Mouse (Mus musculus) cerebellum, postnatal 25 days (tissue): ENCODE measurements at regions not wholly inside any gene's neighbourhood (a gene's known extent, or its start where the extent isn't known, plus 50 kb on each side); places are given as distances from the start of the nearest gene placed in this dataset.
"Not testable (repeated sequence)": the region's sequence is repeated elsewhere in the genome, so short reads cannot be mapped to it uniquely, and the experiment has no call there.

Source experiments
- DNase-seq, 2 experiments: peaks; one replicate each; pipeline ENCODE4 v3.0.0; 2021; ENCODE audit warnings: mixed read lengths in 2 of 2

- peak in 1 of 2 experiments; percentile 29 for DNase-seq
These were observed 65.4 kb downstream of the Chst1 start for GRCm38 (mm10) chr2:92664939-92665338.

- DNase-seq = no peak
These were observed 67.7 kb downstream of the Chst1 start for GRCm38 (mm10) chr2:92667192-92667591.

DNA sequence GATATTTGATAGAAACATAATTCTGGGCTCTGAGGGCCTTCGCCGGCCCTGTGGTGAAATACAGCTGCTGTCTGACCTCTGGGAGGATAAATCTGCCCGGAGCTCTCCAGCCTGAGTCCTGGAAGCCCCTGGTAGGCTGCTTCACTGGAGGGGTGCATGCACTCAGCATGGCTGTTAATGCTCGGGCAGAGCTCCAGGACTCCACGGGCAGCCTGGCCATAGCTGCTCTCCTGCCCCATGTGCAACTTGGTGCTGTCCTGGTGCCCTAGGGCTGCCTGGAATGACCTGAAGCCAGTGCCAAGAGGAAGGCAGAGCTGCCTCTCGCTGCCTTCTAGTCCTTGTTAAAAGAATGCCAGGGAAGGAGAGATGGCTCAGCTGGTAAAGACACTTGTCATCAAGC lies 68.2 kb downstream of the Chst1 start:
- DNase-seq = peak; percentile 23 to 45

DNA sequence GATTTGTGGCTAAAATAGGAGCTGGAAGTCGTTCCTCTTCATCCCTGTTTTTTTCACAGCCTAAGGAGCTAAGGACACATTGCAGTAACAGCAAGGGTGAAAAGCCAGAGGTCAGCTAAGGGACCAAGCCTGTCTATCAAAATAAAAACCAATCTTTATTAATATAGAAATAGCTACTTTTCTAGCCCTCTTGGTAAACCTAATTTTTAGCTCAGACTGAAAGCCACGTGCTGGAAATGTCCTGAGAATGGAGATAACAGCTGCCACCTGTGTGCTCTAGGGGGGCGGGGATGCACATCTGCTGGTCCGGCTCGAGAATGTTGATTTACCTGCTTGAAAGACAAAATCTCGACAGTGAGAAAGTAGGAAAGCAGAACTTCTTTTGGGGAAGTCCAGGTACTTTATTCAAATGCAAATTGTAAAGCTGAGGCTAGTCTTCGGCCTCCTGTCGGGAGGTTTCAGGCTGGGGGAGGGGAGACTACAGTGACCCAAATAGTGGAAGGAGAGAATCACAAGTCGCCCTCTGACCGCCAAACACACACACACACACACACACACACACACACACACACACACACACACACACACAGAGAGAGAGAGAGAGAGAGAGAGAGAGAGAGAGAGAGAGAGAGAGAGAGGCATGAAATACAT lies 70.0 kb downstream of the Chst1 start:
- not testable (repeated sequence) for DNase-seq

GRCm38 (mm10) chr2:92671586-92671985 lies 72.1 kb downstream of the Chst1 start:
- DNase-seq = peak; percentile 37 to 38

- DNase-seq = no peak
These were observed 72.6 kb downstream of the Chst1 start for GRCm38 (mm10) chr2:92672106-92672505.

DNA sequence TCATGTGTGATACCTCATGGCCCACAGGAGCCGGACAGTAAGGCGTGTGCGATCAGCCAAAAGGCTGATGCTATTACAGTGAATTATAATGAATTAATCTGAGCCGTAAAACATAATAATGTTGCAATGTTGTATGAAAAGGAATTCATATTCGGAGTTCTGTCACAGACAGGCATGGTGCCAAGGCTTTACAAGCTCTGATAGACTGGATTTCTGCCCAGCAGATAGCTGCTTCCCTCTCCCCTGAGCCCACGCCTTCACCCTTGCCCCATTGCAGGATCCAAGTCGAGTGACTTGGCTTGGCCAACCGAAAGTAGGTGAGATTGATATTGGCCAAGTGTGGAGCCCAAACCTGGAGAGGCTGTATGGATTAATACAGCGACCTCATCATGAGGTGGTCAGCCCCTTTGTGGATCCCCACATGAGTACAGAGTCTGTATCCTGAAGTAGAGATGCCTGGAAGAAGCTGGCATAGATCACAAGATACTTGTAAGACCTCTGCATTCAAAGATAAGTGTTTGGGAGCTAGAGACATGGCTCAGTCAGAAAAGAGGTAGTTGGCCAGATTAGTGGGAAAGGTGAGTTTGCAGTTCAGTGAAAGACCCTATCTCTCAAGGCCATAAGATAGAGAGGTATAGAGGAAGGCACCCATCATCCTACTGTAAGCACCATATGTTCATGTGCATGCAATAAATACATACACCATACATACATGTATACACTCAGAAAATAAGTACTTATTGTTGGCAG lies 73.7 kb downstream of the Chst1 start:
- DNase-seq = no peak

DNA sequence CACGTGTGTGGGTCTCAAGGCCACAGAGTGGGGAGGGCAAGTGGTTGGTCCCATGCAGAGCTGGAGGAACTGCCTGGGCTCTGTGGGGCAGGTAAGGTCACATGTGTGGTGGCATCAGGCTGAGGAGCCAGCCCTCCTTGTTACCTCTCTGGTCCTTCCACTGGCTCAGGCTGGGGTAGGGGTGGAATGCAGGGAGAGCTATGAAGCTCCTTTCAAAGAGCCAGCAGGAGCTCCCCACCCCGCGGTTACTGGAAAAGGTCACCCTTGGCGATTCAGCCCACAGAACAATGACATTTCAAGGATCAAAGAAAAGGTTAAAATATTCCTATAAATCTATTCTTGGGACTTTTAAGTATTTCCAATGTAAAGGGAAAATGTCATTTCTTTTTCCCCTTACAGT lies 74.4 kb downstream of the Chst1 start:
- DNase-seq = no peak

GRCm38 (mm10) chr2:92675247-92675646 lies 75.7 kb downstream of the Chst1 start:
- no peak for DNase-seq

DNA sequence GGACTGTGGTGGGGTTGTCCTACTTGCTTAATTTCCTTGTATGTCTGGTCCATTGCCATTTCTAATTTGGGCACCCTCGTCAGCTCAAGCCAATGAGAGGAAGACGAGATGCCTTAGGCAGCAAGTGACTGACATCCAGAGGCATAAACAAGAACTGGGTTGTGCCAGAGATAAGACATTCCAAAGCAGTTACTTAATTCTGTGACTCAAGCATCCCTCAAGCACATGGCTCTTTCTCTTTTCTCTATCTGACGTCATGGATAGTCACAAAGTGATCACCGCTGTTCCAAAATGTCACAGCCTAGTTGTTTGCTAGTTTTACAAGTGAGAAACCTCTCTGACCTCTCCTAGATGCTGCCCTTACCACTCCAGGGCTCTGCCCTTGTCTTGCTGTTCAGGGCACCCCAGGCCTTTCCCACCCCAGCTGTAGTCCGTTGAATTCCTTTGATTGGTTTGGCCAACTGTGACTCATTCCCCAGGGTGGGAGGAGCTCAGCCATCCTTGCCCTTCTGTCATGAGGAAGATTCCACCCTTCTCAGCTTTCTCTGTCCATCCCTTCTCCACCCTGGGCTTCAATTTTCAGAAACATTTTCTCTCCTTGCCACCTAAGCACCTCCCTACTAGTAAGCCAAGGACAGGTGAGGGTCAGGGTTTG lies 78.9 kb downstream of the Chst1 start:
- no peak for DNase-seq

- no peak for DNase-seq
These were observed 79.6 kb downstream of the Chst1 start for GRCm38 (mm10) chr2:92678999-92679704.

DNA sequence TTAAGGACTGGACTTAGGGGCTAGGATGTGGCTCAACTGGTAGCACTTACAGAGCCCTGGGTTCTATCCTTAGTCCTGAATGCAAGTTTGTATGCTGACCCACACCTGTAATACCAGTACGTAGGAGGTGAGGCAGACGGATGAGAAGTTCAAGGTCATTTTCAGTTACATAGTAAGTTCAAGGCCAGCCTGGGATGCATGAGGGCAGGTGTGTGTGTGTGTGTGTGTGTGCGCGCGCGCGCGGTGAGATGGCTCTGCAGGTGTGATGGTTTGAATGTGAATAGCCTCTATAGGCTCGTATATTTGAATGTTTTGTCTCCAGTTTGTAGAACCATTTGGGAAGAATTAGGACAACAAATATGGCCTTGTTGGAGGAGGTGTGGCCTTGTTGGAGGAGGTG lies 82.7 kb downstream of the Chst1 start:
- no peak for DNase-seq

DNA sequence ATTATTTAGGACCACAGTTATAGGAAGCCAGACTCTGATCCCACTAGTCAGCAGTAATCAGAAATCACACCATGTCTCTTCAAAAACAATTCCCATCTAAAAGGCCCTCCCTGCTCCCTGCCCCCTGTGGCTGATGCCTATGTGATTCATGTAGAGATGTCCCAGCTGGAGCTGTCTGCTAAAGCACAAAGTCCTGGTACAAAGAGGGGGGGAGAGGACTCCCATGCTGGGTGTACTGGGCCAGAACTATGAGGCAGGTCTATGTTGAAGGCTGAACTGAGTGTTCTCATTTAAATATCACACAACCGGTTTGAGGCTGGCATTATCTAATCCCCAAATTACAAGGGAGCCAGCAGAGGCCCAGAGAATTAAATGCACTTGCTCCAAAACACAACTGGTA lies 88.2 kb downstream of the Chst1 start:
- no peak for DNase-seq

DNA sequence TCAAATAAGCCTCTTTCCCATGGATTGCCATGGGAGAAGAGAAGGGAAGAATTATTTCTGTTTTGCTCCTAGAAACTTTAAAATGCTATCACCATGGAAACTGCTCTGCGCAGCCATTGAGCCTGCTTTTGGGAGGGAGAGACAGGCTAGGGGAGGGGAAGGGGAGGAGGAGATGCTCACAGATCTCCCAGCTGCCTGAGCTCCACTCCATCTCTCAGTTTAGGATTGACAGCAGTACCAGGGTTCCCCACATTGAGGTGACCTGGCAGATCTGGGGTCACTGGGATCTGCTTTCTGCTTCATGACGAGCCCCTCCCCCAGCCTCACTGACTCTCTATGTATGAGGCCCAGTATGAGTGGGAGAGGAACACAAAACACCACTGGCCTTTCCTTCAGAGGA lies 89.7 kb downstream of the Chst1 start:
- no peak for DNase-seq

DNA sequence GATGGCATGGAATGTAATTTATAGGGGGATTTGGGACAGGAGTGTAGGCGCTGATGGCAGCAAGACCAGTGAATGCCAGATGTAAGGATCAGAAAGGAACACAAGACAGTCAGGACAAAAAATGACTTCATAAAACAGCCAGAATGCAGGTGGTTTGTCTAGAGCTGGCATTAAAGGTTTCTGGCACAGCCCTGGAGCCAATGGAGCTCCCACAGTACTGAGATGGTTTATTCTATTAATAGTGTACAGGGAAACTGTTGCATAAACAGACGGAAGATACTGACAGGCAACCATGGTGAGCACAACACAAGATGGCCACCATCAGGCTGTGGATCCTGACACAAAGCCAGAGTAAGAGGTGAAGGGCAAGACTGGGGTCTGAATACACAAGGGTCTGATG lies 90.8 kb downstream of the Chst1 start:
- no peak for DNase-seq

GRCm38 (mm10) chr2:92691438-92691837 lies 91.9 kb downstream of the Chst1 start:
- DNase-seq = no peak

- DNase-seq = peak in 1 of 2 experiments; percentile 23
These were observed 93.1 kb downstream of the Chst1 start for GRCm38 (mm10) chr2:92692623-92693022.

GRCm38 (mm10) chr2:92693024-92693423 lies 93.5 kb downstream of the Chst1 start:
- no peak for DNase-seq

- DNase-seq = no peak
These were observed 95.3 kb downstream of the Chst1 start for GRCm38 (mm10) chr2:92694797-92695196.

GRCm38 (mm10) chr2:92695869-92696268 lies 96.4 kb downstream of the Chst1 start:
- DNase-seq = no peak

DNA sequence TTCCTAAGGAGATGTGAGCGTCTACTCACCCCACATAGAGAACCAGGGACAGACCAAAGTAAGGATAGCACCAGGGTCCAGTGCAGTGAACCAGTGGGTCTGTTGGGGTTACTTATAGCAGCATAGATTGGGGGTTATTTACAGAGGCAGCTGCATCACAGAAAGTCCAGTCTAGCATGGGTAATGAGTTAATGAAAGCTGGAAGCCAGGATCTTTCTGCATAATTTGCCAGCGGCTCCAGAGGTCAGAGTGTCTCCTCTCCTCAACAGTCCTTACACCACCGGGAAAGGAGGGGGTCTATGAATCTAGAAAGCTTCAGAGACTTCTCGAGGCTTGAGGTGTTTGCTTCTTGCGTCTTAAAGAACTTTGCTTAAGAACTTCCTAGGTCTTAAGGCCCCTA lies 98.2 kb downstream of the Chst1 start:
- DNase-seq = no peak

- peak; percentile 41 to 60 for DNase-seq
These were observed 99.9 kb downstream of the Chst1 start for GRCm38 (mm10) chr2:92699360-92699759.

DNA sequence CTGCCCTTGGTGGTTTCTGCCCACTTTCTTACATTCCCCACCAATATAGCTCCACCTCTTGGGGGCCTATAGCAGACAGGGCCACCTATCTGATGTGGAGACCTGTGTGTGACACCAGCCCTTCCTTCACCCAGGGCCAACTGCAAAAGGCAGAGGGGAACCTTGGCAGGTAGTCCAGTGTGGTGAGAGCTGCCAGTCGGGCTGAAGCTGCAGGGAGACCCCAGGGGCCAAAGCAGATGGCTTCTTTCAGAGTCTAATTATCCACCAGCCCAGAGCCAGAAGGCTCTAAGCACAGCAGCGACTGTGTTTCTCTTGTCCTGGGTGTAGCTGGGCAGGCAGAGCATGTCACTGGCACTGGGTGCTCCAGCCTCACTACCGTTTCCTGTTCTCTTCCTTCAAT lies 104.5 kb downstream of the Chst1 start:
- no peak for DNase-seq
